Mouse (Mus musculus) E14TG2a.4 (cell line): ENCODE results near the gene Bax.

Source experiments
- CTCF ChIP-seq: conservative IDR thresholded peaks from 2 replicates; pipeline ENCODE4 v1.5.1; 2014; ENCODE audit warnings: low read length
- POU5F1 ChIP-seq: IDR thresholded peaks from 2 replicates; pipeline ENCODE4 v1.6.1; 2014; ENCODE audit warnings: low read length, borderline replicate concordance

- TF ChIP-seq CTCF (no peak), POU5F1 (no peak)
Measured at GRCm38 (mm10) chr7:45413864-45414739, 52.6 kb downstream of the Bax start.
